Mouse (Mus musculus): ENCODE measurements around the gene Hoxb5. TPM values are rescaled to one million over a fixed set of nuclear protein-coding genes. Genes with fewer than 3 reads are reported as not detected.

The Hoxb5 gene
- polyA plus RNA-seq, 1 experiment: 1.3 TPM

DNA sequence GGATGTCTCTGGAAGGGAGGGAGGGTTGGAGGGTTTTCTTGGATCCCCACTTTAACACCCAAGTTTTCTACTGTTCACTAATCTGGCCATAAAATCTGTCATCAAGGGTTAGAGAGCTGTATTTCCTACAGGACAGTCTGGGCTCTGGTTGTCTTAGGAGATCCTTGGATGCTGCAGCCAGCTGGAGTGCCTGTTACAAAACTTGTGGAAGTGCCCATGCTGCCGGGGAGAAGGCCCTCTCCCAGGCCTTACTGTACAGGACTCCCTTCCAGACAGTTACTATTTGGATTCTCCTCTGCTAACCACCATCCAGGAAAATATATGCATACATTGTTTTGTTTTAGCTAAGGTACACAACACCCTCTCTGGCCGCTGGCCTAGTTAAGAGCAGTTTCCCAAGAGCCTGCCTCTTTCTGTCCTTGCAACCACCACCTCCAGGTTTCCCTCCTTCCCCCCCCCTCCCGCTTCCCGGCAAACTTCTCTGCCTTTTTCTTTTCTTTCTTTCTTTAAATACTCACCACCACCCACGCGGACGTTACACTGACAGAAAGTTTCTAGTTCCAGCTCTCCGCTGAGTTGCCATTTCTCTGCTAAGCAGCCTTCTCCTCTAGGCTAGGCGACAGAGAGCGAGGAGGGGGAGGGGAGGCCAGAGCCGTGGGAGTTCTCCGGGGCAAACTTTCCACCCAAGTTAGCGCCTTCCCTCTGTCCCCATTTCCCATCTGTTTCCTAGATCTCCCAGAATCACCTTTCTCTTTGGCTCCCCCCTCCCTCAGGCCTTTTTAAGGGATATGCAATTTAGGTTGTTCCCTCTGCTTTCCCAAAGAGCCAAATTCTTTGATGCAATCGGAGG, 46.6 kb downstream of the Hoxb5 start:
- WGBS: 66% methylated on average over 14 of the region's 14 CpGs
- no peak for TF ChIP-seq CTCF (IDR thresholded peaks at IDR 0.05; ENCODE audit: control insufficient read depth, insufficient read depth, low read length)
- no peak for TF ChIP-seq POLR2A (IDR thresholded peaks at IDR 0.05; ENCODE audit: borderline replicate concordance, control insufficient read depth, low read depth, low read length)
- H3K4me3 ChIP-seq (replicated peaks; ENCODE audit: control insufficient read depth, low read depth, low read length): no peak overlapping the region
- no peaks in the 10 kb centered on the region for H3K4me1 ChIP-seq (ENCODE audit: control insufficient read depth, insufficient read depth, low read length)
- no peak overlapping the region for H3K27ac ChIP-seq (ENCODE audit: control insufficient read depth, insufficient read depth, low read depth, low read length, poor library complexity)

DNA sequence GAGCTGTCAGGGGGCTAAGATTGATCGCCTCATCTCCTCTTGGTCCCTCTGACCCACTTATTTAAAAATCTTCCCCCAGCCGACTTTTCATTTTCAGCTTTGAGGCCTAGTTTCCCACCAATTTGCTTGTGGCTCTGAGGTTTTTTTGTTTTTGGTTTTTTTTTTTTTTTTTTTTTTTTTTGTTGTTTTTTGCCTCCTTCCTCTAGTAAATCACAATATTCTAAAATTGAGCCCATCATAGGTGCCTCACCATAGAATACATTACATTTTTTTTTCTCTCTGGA, 47.1 kb downstream of the Hoxb5 start, which contains the start of gene Hoxb2:
Gene Hoxb2, plus strand, starts transcription at position 185 of the 284 bp plus-strand sequence.
- H3K4me3 ChIP-seq (replicated peaks; ENCODE audit: control insufficient read depth, low read depth, low read length): no peak within 1 kb of the TSS
- H3K27ac ChIP-seq (ENCODE audit: control insufficient read depth, insufficient read depth, low read depth, low read length, poor library complexity): no peak within 1 kb of the TSS
- no peaks in the 10 kb centered on the region for H3K4me1 ChIP-seq (ENCODE audit: control insufficient read depth, insufficient read depth, low read length)
- 68% methylated on average over 2 of the region's 2 CpGs for WGBS
- TF ChIP-seq POLR2A (IDR thresholded peaks at IDR 0.05; ENCODE audit: borderline replicate concordance, control insufficient read depth, low read depth, low read length) (no peak), CTCF (IDR thresholded peaks at IDR 0.05; ENCODE audit: control insufficient read depth, insufficient read depth, low read length) (no peak)

DNA sequence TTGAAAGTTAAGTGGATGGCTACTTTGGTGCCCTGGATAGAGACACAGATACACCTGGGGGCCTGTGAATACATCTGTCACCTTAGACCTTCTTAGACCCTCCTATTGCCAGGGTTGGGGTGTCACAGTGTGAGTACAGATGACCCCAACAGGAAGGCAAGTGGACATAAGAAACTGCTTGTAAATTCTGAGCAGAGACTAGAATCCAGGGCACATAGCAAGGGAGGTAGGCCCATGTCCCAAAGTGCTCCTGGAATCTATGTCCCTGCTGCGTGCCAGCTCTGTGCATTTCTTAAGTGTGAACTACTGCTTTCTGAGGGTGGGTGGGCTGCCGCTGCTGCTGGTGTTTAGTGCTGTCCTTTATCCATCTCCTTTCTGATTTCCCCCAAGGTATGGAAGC, 47.7 kb downstream of the Hoxb5 start:
- TF ChIP-seq CTCF (IDR thresholded peaks at IDR 0.05; ENCODE audit: control insufficient read depth, insufficient read depth, low read length) (no peak), POLR2A (IDR thresholded peaks at IDR 0.05; ENCODE audit: borderline replicate concordance, control insufficient read depth, low read depth, low read length) (no peak)
- Histone ChIP-seq H3K4me1 (ENCODE audit: control insufficient read depth, insufficient read depth, low read length) (no peaks in the 10 kb centered on the region), H3K4me3 (replicated peaks; ENCODE audit: control insufficient read depth, low read depth, low read length) (no peak overlapping the region), H3K27ac (ENCODE audit: control insufficient read depth, insufficient read depth, low read depth, low read length, poor library complexity) (no peak overlapping the region)
- WGBS: 94% methylated on average over 2 of the region's 2 CpGs

DNA sequence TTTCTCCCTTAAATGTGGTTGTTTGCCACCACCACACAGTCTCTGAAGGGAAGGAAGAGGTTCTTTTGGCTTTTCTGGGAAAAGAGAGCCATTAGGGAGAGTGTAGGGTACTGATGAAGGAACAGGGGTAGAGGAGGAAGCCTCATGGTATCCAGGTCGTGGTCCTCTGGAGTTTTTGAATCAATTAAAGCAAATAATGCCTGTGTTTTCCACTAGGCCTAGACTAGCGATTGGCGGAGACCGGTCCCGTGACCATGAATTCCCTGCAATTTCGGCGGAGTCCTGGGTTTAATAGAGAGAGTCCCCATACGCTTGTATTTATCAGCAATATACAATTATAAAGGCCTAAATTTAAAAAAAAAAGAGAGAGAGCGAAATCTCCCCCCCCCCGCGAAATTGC, 48.2 kb downstream of the Hoxb5 start:
- H3K4me1 ChIP-seq (ENCODE audit: control insufficient read depth, insufficient read depth, low read length): no peaks in the 10 kb centered on the region
- H3K4me3 ChIP-seq (replicated peaks; ENCODE audit: control insufficient read depth, low read depth, low read length): no peak overlapping the region
- no peak for TF ChIP-seq POLR2A (IDR thresholded peaks at IDR 0.05; ENCODE audit: borderline replicate concordance, control insufficient read depth, low read depth, low read length)
- no peak for TF ChIP-seq CTCF (IDR thresholded peaks at IDR 0.05; ENCODE audit: control insufficient read depth, insufficient read depth, low read length)
- 42% methylated on average over 11 of the region's 11 CpGs for WGBS
- no peak overlapping the region for H3K27ac ChIP-seq (ENCODE audit: control insufficient read depth, insufficient read depth, low read depth, low read length, poor library complexity)

DNA sequence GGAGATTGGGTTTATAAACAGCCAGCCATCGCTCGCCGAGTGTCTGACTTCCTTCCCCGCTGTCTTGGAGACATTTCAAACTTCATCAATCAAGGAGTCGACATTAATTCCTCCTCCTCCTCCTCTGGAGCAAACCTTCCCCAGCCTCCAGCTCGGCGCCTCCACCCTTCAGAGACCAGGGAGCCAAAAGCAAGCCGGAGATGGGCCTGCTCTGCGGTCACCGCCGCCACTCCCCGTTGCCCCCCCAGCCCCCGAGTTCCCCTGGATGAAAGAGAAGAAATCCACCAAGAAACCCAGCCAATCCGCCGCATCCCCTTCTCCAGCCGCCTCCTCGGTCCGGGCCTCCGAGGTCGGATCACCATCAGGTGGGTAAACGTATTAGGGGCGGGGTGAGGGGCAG, 48.7 kb downstream of the Hoxb5 start:
- WGBS: 2% methylated on average over 22 of the region's 22 CpGs
- no peak overlapping the region for H3K27ac ChIP-seq (ENCODE audit: control insufficient read depth, insufficient read depth, low read depth, low read length, poor library complexity)

DNA sequence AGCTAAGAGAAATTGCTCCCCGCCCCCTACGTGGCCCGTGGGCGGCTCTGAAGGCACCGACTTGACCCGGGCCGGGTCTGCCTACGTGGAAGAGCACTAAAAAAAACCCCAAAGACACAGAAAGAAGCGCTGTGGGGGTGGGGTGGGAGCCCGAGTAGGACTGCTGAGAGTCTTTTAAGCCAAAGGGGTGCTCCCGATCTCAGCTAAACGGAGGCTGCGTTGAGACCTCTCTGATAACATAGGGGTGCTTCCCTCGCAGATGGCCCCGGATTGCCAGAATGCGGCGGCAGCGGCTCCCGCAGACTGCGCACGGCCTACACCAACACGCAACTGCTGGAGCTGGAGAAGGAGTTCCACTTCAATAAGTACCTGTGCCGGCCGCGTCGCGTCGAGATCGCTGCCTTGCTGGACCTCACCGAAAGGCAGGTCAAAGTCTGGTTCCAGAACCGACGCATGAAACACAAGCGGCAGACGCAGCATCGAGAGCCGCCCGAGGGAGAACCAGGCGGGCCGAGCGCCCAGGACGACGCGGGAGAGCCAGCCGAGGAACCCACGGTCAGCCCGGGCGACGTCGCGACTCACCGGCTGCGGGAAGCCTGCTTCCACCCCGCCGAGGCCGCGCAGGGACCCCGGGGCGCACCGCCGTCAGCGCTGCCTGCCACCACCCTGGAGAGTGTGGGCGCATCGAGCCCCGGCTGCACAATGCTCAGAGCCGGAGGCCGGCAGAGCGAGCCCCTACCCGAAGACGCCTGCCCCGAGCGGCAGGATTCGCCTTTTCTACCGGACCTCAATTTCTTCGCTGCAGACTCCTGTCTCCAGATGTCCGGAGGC, 49.8 kb downstream of the Hoxb5 start:
- Histone ChIP-seq H3K4me3 (replicated peaks; ENCODE audit: control insufficient read depth, low read depth, low read length) (no peak overlapping the region), H3K4me1 (ENCODE audit: control insufficient read depth, insufficient read depth, low read length) (no peaks in the 10 kb centered on the region), H3K27ac (ENCODE audit: control insufficient read depth, insufficient read depth, low read depth, low read length, poor library complexity) (no peak overlapping the region)

More for the DNA sequence above, 48.7 kb downstream of the Hoxb5 start:
- TF ChIP-seq CTCF (IDR thresholded peaks at IDR 0.05; ENCODE audit: control insufficient read depth, insufficient read depth, low read length) (no peak), POLR2A (IDR thresholded peaks at IDR 0.05; ENCODE audit: borderline replicate concordance, control insufficient read depth, low read depth, low read length) (no peak)
- no peaks in the 10 kb centered on the region for H3K4me1 ChIP-seq (ENCODE audit: control insufficient read depth, insufficient read depth, low read length)
- H3K4me3 ChIP-seq (replicated peaks; ENCODE audit: control insufficient read depth, low read depth, low read length): no peak overlapping the region

DNA sequence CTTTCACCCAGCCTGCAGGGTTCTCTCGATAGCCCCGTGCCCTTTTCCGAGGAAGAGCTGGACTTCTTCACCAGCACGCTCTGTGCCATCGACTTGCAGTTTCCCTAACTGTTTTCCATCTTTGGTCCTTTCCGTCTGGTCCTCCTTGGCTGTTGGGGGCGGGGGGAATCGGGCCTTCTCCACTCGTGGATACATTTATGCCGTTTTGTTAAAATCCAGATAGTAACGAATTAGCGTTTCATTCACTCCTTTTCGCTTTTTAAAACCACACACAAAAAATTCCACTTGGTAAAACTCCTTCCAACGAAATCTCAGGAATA, 50.3 kb downstream of the Hoxb5 start:
- TF ChIP-seq POLR2A (IDR thresholded peaks at IDR 0.05; ENCODE audit: borderline replicate concordance, control insufficient read depth, low read depth, low read length) (no peak), CTCF (IDR thresholded peaks at IDR 0.05; ENCODE audit: control insufficient read depth, insufficient read depth, low read length) (no peak)
- no peak overlapping the region for H3K4me3 ChIP-seq (replicated peaks; ENCODE audit: control insufficient read depth, low read depth, low read length)
- WGBS: 17% methylated on average over 14 of the region's 14 CpGs
- H3K4me1 ChIP-seq (ENCODE audit: control insufficient read depth, insufficient read depth, low read length): no peaks in the 10 kb centered on the region
- no peak overlapping the region for H3K27ac ChIP-seq (ENCODE audit: control insufficient read depth, insufficient read depth, low read depth, low read length, poor library complexity)

More for the DNA sequence above, 49.8 kb downstream of the Hoxb5 start:
- WGBS: 2% methylated on average over 75 of the region's 75 CpGs
- TF ChIP-seq CTCF (IDR thresholded peaks at IDR 0.05; ENCODE audit: control insufficient read depth, insufficient read depth, low read length): no peak
- no peak for TF ChIP-seq POLR2A (IDR thresholded peaks at IDR 0.05; ENCODE audit: borderline replicate concordance, control insufficient read depth, low read depth, low read length)

DNA sequence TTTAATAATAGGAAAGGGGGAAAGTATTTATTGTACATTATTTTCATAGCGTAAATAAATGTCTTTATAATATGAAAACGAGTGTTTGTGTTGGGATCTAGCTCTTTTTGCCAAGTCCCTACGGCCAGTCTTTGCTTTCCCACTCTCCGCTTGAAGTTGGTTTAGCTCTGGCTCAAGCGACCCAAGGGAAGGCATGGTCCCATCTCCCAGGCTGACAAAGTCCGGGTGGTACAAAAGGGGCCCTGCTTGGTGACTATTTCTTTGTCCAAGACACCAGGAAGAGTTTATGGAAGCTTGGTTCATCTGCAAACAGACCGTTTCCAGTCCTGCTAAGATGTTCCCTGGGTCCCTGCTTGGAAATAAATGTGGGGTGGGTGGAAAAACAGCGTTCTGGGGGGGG, 50.8 kb downstream of the Hoxb5 start:
- H3K4me1 ChIP-seq (ENCODE audit: control insufficient read depth, insufficient read depth, low read length): no peaks in the 10 kb centered on the region
- H3K27ac ChIP-seq (ENCODE audit: control insufficient read depth, insufficient read depth, low read depth, low read length, poor library complexity): no peak overlapping the region
- H3K4me3 ChIP-seq (replicated peaks; ENCODE audit: control insufficient read depth, low read depth, low read length): no peak overlapping the region
- no peak for TF ChIP-seq CTCF (IDR thresholded peaks at IDR 0.05; ENCODE audit: control insufficient read depth, insufficient read depth, low read length)
- TF ChIP-seq POLR2A (IDR thresholded peaks at IDR 0.05; ENCODE audit: borderline replicate concordance, control insufficient read depth, low read depth, low read length): no peak
- 66% methylated on average over 8 of the region's 8 CpGs for WGBS

Data from bone marrow, adult 2 months (tissue).